In the genomic region with DNA sequence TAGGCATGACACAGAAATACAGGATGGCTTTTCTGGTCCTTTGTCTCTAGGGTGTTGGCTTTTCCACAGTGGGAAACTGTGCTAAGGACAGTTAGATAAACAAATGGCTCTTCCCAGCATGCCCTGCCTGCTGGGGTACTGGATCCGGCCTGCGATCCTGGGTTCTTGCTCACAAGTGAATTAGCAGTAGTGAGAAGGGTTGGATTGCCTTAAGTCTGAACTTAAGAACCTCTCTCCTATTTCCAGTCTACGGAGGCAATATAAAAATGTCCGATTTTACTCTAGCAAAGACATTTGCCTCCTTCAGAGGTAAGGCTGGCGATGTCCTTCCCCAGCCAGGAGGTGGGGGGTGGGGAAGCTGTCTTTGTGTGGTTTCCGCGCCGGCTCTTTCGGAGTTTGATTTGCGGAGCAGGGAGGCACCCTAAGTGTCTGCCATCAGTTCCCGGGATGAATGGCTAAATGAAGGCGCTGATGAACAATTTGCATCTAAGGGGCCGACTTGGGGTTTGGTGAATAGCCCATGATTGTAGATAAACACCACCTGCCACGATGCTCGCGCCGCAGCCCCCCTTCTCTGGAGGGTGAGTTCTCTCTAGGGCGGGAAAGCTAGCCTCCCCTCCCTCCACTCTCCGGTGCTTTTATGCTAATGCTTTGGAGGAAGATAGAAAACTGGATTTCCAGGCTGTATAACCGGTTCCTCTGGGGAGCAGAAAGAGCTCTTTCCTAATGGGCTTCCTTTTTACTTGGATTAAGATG, we compare ENCODE assay signal across 8 mouse cellular contexts. TPM values are rescaled to one million over a fixed set of nuclear protein-coding genes. Genes with fewer than 3 reads are reported as not detected.
DNase-seq lines count a peak whose midpoint lies in the region; ATAC-seq and TF ChIP-seq lines count a peak whose summit lies in the region.

No protein-coding gene starts in this region.

- H3K9ac ChIP-seq in heart, embryonic 13.5 days, result peak overlapping the region; percentile 82
- H3K9ac ChIP-seq in hindbrain, embryonic 11.5 days (ENCODE audit: low read depth, low read length), result peak overlapping the region; percentile 59
- peak overlapping the region; percentile 52 for H3K9ac ChIP-seq in limb, embryonic 14.5 days (ENCODE audit: low read depth, low read length, severe bottlenecking)
- H3K9ac ChIP-seq in midbrain, embryonic 14.5 days (replicated peaks; ENCODE audit: low read length), result peak overlapping the region; percentile 12; the same call in 1 of the 2 replicates

- H3K9me3 ChIP-seq in heart, embryonic 13.5 days, result peaks cover 5% of the 10 kb centered on the region; the same call in 1 of the 2 replicates
- H3K9me3 ChIP-seq in hindbrain, embryonic 11.5 days (ENCODE audit: control insufficient read depth, low read length), result no peaks in the 10 kb centered on the region
- H3K9me3 ChIP-seq in limb, embryonic 14.5 days (ENCODE audit: control insufficient read depth, low read length), result no peaks in the 10 kb centered on the region
- H3K9me3 ChIP-seq in midbrain, embryonic 14.5 days (ENCODE audit: control insufficient read depth, low read length), result no peaks in the 10 kb centered on the region

- TF ChIP-seq POLR2A in limb, embryonic 14.5 days (IDR thresholded peaks at IDR 0.05; ENCODE audit: borderline replicate concordance, extremely low read depth, insufficient read depth, insufficient read length), result no peak

- ATAC-seq in heart, embryonic 13.5 days (ENCODE audit: extremely low read depth, insufficient number of reproducible peaks, low FRiP score, low TSS enrichment), result peak; percentile 62; the same call in 1 of the 2 replicates
- ATAC-seq in hindbrain, embryonic 11.5 days (ENCODE audit: low FRiP score), result peak; percentile 83
- no peak for ATAC-seq in limb, embryonic 14.5 days (ENCODE audit: low FRiP score, low read depth)
- peak; percentile 53; the same call in 1 of the 2 replicates for ATAC-seq in midbrain, embryonic 14.5 days (ENCODE audit: low FRiP score, low TSS enrichment)
- no peak for ATAC-seq in megakaryocyte progenitor cell, adult 5-6 weeks (replicated peaks; ENCODE audit: poor library complexity)

- intact Hi-C loops in heart, postnatal 10 days (cut with DNase I), result no loop called here

- peak overlapping the region; percentile 68 for H3K27ac ChIP-seq in heart, embryonic 13.5 days (replicated peaks)
- peak overlapping the region; percentile 89 for H3K27ac ChIP-seq in hindbrain, embryonic 11.5 days (ENCODE audit: low read depth, low read length)
- H3K27ac ChIP-seq in limb, embryonic 14.5 days (replicated peaks; ENCODE audit: low read depth, low read length), result no peak overlapping the region
- H3K27ac ChIP-seq in midbrain, embryonic 14.5 days (replicated peaks; ENCODE audit: low read depth, low read length), result peak overlapping the region; percentile 74

- H3K4me1 ChIP-seq in heart, embryonic 13.5 days, result peaks cover 29% of the 10 kb centered on the region
- H3K4me1 ChIP-seq in hindbrain, embryonic 11.5 days (replicated peaks; ENCODE audit: control insufficient read depth, insufficient read depth, low read length), result peaks cover 6% of the 10 kb centered on the region
- H3K4me1 ChIP-seq in limb, embryonic 14.5 days (ENCODE audit: control insufficient read depth, insufficient read depth, low read length), result peaks cover 11% of the 10 kb centered on the region
- peaks cover 15% of the 10 kb centered on the region; the same call in 1 of the 2 replicates for H3K4me1 ChIP-seq in midbrain, embryonic 14.5 days (ENCODE audit: control insufficient read depth, insufficient read depth, low read length)

- H3K36me3 ChIP-seq in heart, embryonic 13.5 days, result no peaks in the 10 kb centered on the region
- H3K36me3 ChIP-seq in hindbrain, embryonic 11.5 days (ENCODE audit: control insufficient read depth, insufficient read depth, low read length), result no peaks in the 10 kb centered on the region
- no peaks in the 10 kb centered on the region for H3K36me3 ChIP-seq in limb, embryonic 14.5 days (ENCODE audit: control insufficient read depth, insufficient read depth, low read length)
- no peaks in the 10 kb centered on the region for H3K36me3 ChIP-seq in midbrain, embryonic 14.5 days (ENCODE audit: control insufficient read depth, insufficient read depth, low read length)

- DNase-seq in heart, postnatal 10 days, result no peak
- peak; percentile 72 for DNase-seq in embryo, embryonic 10 days (ENCODE audit: low spot score)
- DNase-seq in hindbrain, embryonic 11.5 days (ENCODE audit: low spot score), result peak; percentile 76
- DNase-seq in limb, embryonic 14.5 days (ENCODE audit: low spot score), result peak; percentile 48
- DNase-seq in midbrain, embryonic 14.5 days, result peak; percentile 76
- peak; percentile 52 for DNase-seq in thymus, postnatal 14 days

- WGBS in heart, embryonic 13.5 days, result 6% methylated on average over 20 of the region's 20 CpGs
- 2% methylated on average over 20 of the region's 20 CpGs for WGBS in hindbrain, embryonic 11.5 days
- 3% methylated on average over 20 of the region's 20 CpGs for WGBS in limb, embryonic 14.5 days
- under 1% methylated on average over 20 of the region's 20 CpGs for WGBS in midbrain, embryonic 14.5 days

- H3K27me3 ChIP-seq in heart, embryonic 13.5 days (replicated peaks), result no peaks in the 10 kb centered on the region
- H3K27me3 ChIP-seq in hindbrain, embryonic 11.5 days (ENCODE audit: control insufficient read depth, insufficient read depth, low read length), result no peaks in the 10 kb centered on the region
- no peaks in the 10 kb centered on the region for H3K27me3 ChIP-seq in limb, embryonic 14.5 days (ENCODE audit: control insufficient read depth, insufficient read depth, low read length)
- H3K27me3 ChIP-seq in midbrain, embryonic 14.5 days (ENCODE audit: control insufficient read depth, insufficient read depth, low read length), result no peaks in the 10 kb centered on the region

- peak overlapping the region; percentile 48 for H3K4me3 ChIP-seq in heart, embryonic 13.5 days
- no peak overlapping the region for H3K4me3 ChIP-seq in hindbrain, embryonic 11.5 days (ENCODE audit: low read depth, low read length)
- peak overlapping the region; percentile 24 for H3K4me3 ChIP-seq in limb, embryonic 14.5 days (replicated peaks; ENCODE audit: low read length)
- H3K4me3 ChIP-seq in midbrain, embryonic 14.5 days (replicated peaks; ENCODE audit: low read depth, low read length), result peak overlapping the region; percentile 3; the same call in 1 of the 2 replicates

- peak overlapping the region; percentile 76 for H3K4me2 ChIP-seq in heart, embryonic 13.5 days
- peak overlapping the region; percentile 40 for H3K4me2 ChIP-seq in hindbrain, embryonic 11.5 days (replicated peaks; ENCODE audit: low read depth, low read length)
- peak overlapping the region; percentile 49 for H3K4me2 ChIP-seq in limb, embryonic 14.5 days (replicated peaks; ENCODE audit: low read depth, low read length, severe bottlenecking)
- H3K4me2 ChIP-seq in midbrain, embryonic 14.5 days (ENCODE audit: low read length), result peak overlapping the region; percentile 47

RNA-seq across cellular contexts. Expression of a gene that starts 30.7 kb away (rescaled TPM):
- polyA plus RNA-seq in heart, embryonic 13.5 days (2015; fragmentation: Nextera tagmentation; extraction: Ambion mirVana), result 8.7 and 9.1 TPM in 2 replicates
- 10 to 100 TPM; 22.6 to 27.5 TPM for total RNA-seq in heart, postnatal 10 days (2021)
- 14.1 and 14.2 TPM in 2 replicates for polyA plus RNA-seq in hindbrain, embryonic 11.5 days (2014; fragmentation: Nextera tagmentation; extraction: Ambion mirVana)
- polyA plus RNA-seq in limb, embryonic 14.5 days (2012; rRNA removed), result 3.0 and 4.2 TPM in 2 replicates
- polyA plus RNA-seq in limb, embryonic 14.5 days (2014; fragmentation: Nextera tagmentation; extraction: Ambion mirVana), result 2.5 and 3.6 TPM in 2 replicates
- polyA plus RNA-seq in midbrain, embryonic 14.5 days (2014; fragmentation: Nextera tagmentation; extraction: Ambion mirVana), result 3.9 and 4.5 TPM in 2 replicates
- 1.1 and 1.9 TPM in 2 replicates for total RNA-seq in megakaryocyte progenitor cell, adult 5-6 weeks (2015)
- 0.75 and 1.0 TPM in 2 replicates for total RNA-seq in megakaryocyte progenitor cell, adult 5-6 weeks (2017)

RNA-seq across cellular contexts. Expression of a gene that starts 36.6 kb away (rescaled TPM):
- polyA plus RNA-seq in heart, embryonic 13.5 days (2015; fragmentation: Nextera tagmentation; extraction: Ambion mirVana), result 18.8 and 20.1 TPM in 2 replicates
- total RNA-seq in heart, postnatal 10 days (2021), result 10 to 100 TPM; 19.0 to 21.0 TPM
- 37.0 and 39.9 TPM in 2 replicates for polyA plus RNA-seq in hindbrain, embryonic 11.5 days (2014; fragmentation: Nextera tagmentation; extraction: Ambion mirVana)
- polyA plus RNA-seq in limb, embryonic 14.5 days (2012; rRNA removed), result 25.0 and 27.0 TPM in 2 replicates
- polyA plus RNA-seq in limb, embryonic 14.5 days (2014; fragmentation: Nextera tagmentation; extraction: Ambion mirVana), result 29.2 and 33.7 TPM in 2 replicates
- 29.2 and 35.4 TPM in 2 replicates for polyA plus RNA-seq in midbrain, embryonic 14.5 days (2014; fragmentation: Nextera tagmentation; extraction: Ambion mirVana)
- 21.3 and 23.3 TPM in 2 replicates for total RNA-seq in megakaryocyte progenitor cell, adult 5-6 weeks (2015)
- total RNA-seq in megakaryocyte progenitor cell, adult 5-6 weeks (2017), result 26.1 and 33.5 TPM in 2 replicates

Comparison
In these comparisons a context has a peak if more than half of its experiments do, and no peak if none do; other contexts are left out.
1. ATAC-seq: peak in heart, embryonic 13.5 days (single experiment), hindbrain, embryonic 11.5 days (single experiment) and midbrain, embryonic 14.5 days (single experiment); none in limb, embryonic 14.5 days (single experiment) and megakaryocyte progenitor cell, adult 5-6 weeks (single experiment).
2. H3K9ac ChIP-seq: peak in every context shown above with its lines; median percentile 82 in heart, embryonic 13.5 days; 59 in hindbrain, embryonic 11.5 days; 52 in limb, embryonic 14.5 days; 12 in midbrain, embryonic 14.5 days.
3. DNase-seq: peak in embryo, embryonic 10 days (single experiment), hindbrain, embryonic 11.5 days (single experiment), limb, embryonic 14.5 days (single experiment), midbrain, embryonic 14.5 days (single experiment) and thymus, postnatal 14 days (single experiment); none in heart, postnatal 10 days (0 of 2).
4. Peak in every context shown above with its lines, with median percentiles within 50 percentile points of each other: H3K4me2 ChIP-seq.